Mouse (Mus musculus): ENCODE data around the gene Isca2.

GRCm38 (mm10) chr12:84794647-84795046 is 21.6 kb downstream of the Isca2 start:
- no peak for TF ChIP-seq CTCF (IDR thresholded peaks at IDR 0.05; ENCODE audit: low read depth, low read length)
- no peak for TF ChIP-seq TAL1 (conservative IDR thresholded peaks at IDR 0.05; ENCODE audit: low read depth, low read length)
- TF ChIP-seq POLR2AphosphoS5 (IDR thresholded peaks at IDR 0.05; ENCODE audit: insufficient replicate concordance, low read depth, low read length), result no peak
- TF ChIP-seq GATA2 (IDR thresholded peaks at IDR 0.05; ENCODE audit: borderline replicate concordance, low read depth, low read length), result no peak

All from G1E (cell line).